Mouse (Mus musculus): ENCODE measurements around the gene Mov10l1. TPM values are rescaled to one million over a fixed set of nuclear protein-coding genes. Genes with fewer than 3 reads are reported as not detected.

Gene Mov10l1
- polyA plus RNA-seq, 1 experiment from 2014 or later: 0.13 TPM

GRCm38 (mm10) chr15:89063001-89063400 lies 80.3 kb downstream of the Mov10l1 start:
- H3K9me3 ChIP-seq (replicated peaks): no peaks in the 10 kb centered on the region
- H3K36me3 ChIP-seq: no peaks in the 10 kb centered on the region
- no peak overlapping the region for H3K27ac ChIP-seq (replicated peaks)
- 70% methylated on average over 7 of the region's 7 CpGs for WGBS
- H3K4me2 ChIP-seq (replicated peaks): no peak overlapping the region
- no peak overlapping the region for H3K9ac ChIP-seq
- H3K4me1 ChIP-seq: peaks cover 11% of the 10 kb centered on the region
- no peak for ATAC-seq (ENCODE audit: insufficient number of reproducible peaks, low FRiP score, low TSS enrichment, low read depth)
- no peak overlapping the region for H3K4me3 ChIP-seq (replicated peaks)
- peaks cover 65% of the 10 kb centered on the region for H3K27me3 ChIP-seq

GRCm38 (mm10) chr15:89063536-89063935 lies 80.8 kb downstream of the Mov10l1 start:
- no peaks in the 10 kb centered on the region for H3K36me3 ChIP-seq
- 74% methylated on average over 6 of the region's 6 CpGs for whole genome bisulfite sequencing
- H3K27ac ChIP-seq (replicated peaks): no peak overlapping the region
- H3K9ac ChIP-seq: no peak overlapping the region
- no peak overlapping the region for H3K4me3 ChIP-seq (replicated peaks)
- H3K4me2 ChIP-seq (replicated peaks): no peak overlapping the region
- peaks cover 65% of the 10 kb centered on the region for H3K27me3 ChIP-seq
- H3K9me3 ChIP-seq (replicated peaks): no peaks in the 10 kb centered on the region
- peaks cover 13% of the 10 kb centered on the region for H3K4me1 ChIP-seq
- ATAC-seq (ENCODE audit: insufficient number of reproducible peaks, low FRiP score, low TSS enrichment, low read depth): no peak

GRCm38 (mm10) chr15:89064891-89065290 lies 82.2 kb downstream of the Mov10l1 start:
- Histone ChIP-seq H3K4me1 (peaks cover 12% of the 10 kb centered on the region), H3K9me3 (replicated peaks) (no peaks in the 10 kb centered on the region), H3K27me3 (peaks cover 68% of the 10 kb centered on the region), H3K4me3 (replicated peaks) (no peak overlapping the region), H3K9ac (no peak overlapping the region), H3K4me2 (replicated peaks) (no peak overlapping the region), H3K27ac (replicated peaks) (no peak overlapping the region), H3K36me3 (no peaks in the 10 kb centered on the region)
- no peak for ATAC-seq (ENCODE audit: insufficient number of reproducible peaks, low FRiP score, low TSS enrichment, low read depth)
- WGBS: 90% methylated on average over 5 of the region's 5 CpGs

GRCm38 (mm10) chr15:89067609-89068008 lies 84.9 kb downstream of the Mov10l1 start:
- Histone ChIP-seq H3K9ac (no peak overlapping the region), H3K4me1 (peaks cover 8% of the 10 kb centered on the region; the same call in 1 of the 2 replicates), H3K4me3 (replicated peaks) (peak overlapping the region; percentile 12), H3K4me2 (replicated peaks) (peak overlapping the region; percentile 28), H3K27me3 (peaks cover 53% of the 10 kb centered on the region), H3K36me3 (no peaks in the 10 kb centered on the region), H3K27ac (replicated peaks) (no peak overlapping the region), H3K9me3 (replicated peaks) (no peaks in the 10 kb centered on the region)
- no peak for ATAC-seq (ENCODE audit: insufficient number of reproducible peaks, low FRiP score, low TSS enrichment, low read depth)
- WGBS: 44% methylated on average over 35 of the region's 35 CpGs

- ATAC-seq (ENCODE audit: insufficient number of reproducible peaks, low FRiP score, low TSS enrichment, low read depth): no peak
- 35% methylated on average over 26 of the region's 26 CpGs for WGBS
- no peaks in the 10 kb centered on the region for H3K36me3 ChIP-seq
- H3K4me3 ChIP-seq (replicated peaks): peak overlapping the region; percentile 12; the same call in 1 of the 2 replicates
- no peaks in the 10 kb centered on the region for H3K9me3 ChIP-seq (replicated peaks)
- H3K4me2 ChIP-seq (replicated peaks): peak overlapping the region; percentile 28; the same call in 1 of the 2 replicates
- peaks cover 53% of the 10 kb centered on the region for H3K27me3 ChIP-seq
- peaks cover 8% of the 10 kb centered on the region; the same call in 1 of the 2 replicates for H3K4me1 ChIP-seq
- no peak overlapping the region for H3K27ac ChIP-seq (replicated peaks)
- H3K9ac ChIP-seq: no peak overlapping the region
Observed at GRCm38 (mm10) chr15:89068226-89068625, 85.5 kb downstream of the Mov10l1 start.

GRCm38 (mm10) chr15:89069336-89069840 lies 86.7 kb downstream of the Mov10l1 start:
- ATAC-seq (ENCODE audit: insufficient number of reproducible peaks, low FRiP score, low TSS enrichment, low read depth): no peak
- Histone ChIP-seq H3K4me1 (peaks cover 12% of the 10 kb centered on the region), H3K9ac (no peak overlapping the region), H3K9me3 (replicated peaks) (no peaks in the 10 kb centered on the region), H3K27ac (replicated peaks) (no peak overlapping the region), H3K4me3 (replicated peaks) (no peak overlapping the region), H3K4me2 (replicated peaks) (no peak overlapping the region), H3K36me3 (no peaks in the 10 kb centered on the region), H3K27me3 (peaks cover 44% of the 10 kb centered on the region)
- 73% methylated on average over 19 of the region's 19 CpGs for WGBS

- no peak overlapping the region for H3K27ac ChIP-seq (replicated peaks)
- H3K9ac ChIP-seq: no peak overlapping the region
- H3K4me2 ChIP-seq (replicated peaks): no peak overlapping the region
- H3K36me3 ChIP-seq: no peaks in the 10 kb centered on the region
- H3K4me1 ChIP-seq: peaks cover 22% of the 10 kb centered on the region
- 71% methylated on average over 24 of the region's 24 CpGs for WGBS
- ATAC-seq (ENCODE audit: insufficient number of reproducible peaks, low FRiP score, low TSS enrichment, low read depth): no peak
- no peak overlapping the region for H3K4me3 ChIP-seq (replicated peaks)
- H3K27me3 ChIP-seq: peaks cover 43% of the 10 kb centered on the region
- H3K9me3 ChIP-seq (replicated peaks): no peaks in the 10 kb centered on the region
Observed at GRCm38 (mm10) chr15:89070606-89071005, 87.9 kb downstream of the Mov10l1 start.

- Histone ChIP-seq H3K36me3 (no peaks in the 10 kb centered on the region), H3K4me1 (peaks cover 40% of the 10 kb centered on the region), H3K27me3 (peaks cover 9% of the 10 kb centered on the region), H3K9ac (no peak overlapping the region), H3K4me2 (replicated peaks) (no peak overlapping the region), H3K9me3 (replicated peaks) (no peaks in the 10 kb centered on the region), H3K4me3 (replicated peaks) (no peak overlapping the region), H3K27ac (replicated peaks) (0 out of 2 replicates have a peak overlapping the region, but pooled peaks have one; percentile 88)
- 69% methylated on average over 10 of the region's 10 CpGs for WGBS
- no peak for ATAC-seq (ENCODE audit: insufficient number of reproducible peaks, low FRiP score, low TSS enrichment, low read depth)
Observed at GRCm38 (mm10) chr15:89073993-89074603, 91.4 kb downstream of the Mov10l1 start.

GRCm38 (mm10) chr15:89074613-89075477 lies 92.1 kb downstream of the Mov10l1 start, which contains the start of gene Trabd:
Gene Trabd (plus strand): TSS chr15:89075124.
- peak within 1 kb of the TSS; percentile 88 for H3K27ac ChIP-seq (replicated peaks)
- peaks cover 2% of the 10 kb centered on the region; the same call in 1 of the 2 replicates for H3K27me3 ChIP-seq
- peaks cover 40% of the 10 kb centered on the region for H3K4me1 ChIP-seq
- H3K9ac ChIP-seq: peak within 1 kb of the TSS; percentile 93
- H3K9me3 ChIP-seq (replicated peaks): no peaks in the 10 kb centered on the region
- ATAC-seq (ENCODE audit: insufficient number of reproducible peaks, low FRiP score, low TSS enrichment, low read depth): no peak
- 22% methylated on average over 11 of the region's 11 CpGs for WGBS
- H3K4me2 ChIP-seq (replicated peaks): peak within 1 kb of the TSS; percentile 89
- H3K36me3 ChIP-seq: no peaks in the 10 kb centered on the region
- H3K4me3 ChIP-seq (replicated peaks): peak within 1 kb of the TSS; percentile 78

GRCm38 (mm10) chr15:89075478-89076147 lies 92.9 kb downstream of the Mov10l1 start:
- peak overlapping the region; percentile 93 for H3K9ac ChIP-seq
- no peaks in the 10 kb centered on the region for H3K27me3 ChIP-seq
- ATAC-seq (ENCODE audit: insufficient number of reproducible peaks, low FRiP score, low TSS enrichment, low read depth): peak; percentile 91
- peaks cover 40% of the 10 kb centered on the region for H3K4me1 ChIP-seq
- peak overlapping the region; percentile 89 for H3K4me2 ChIP-seq (replicated peaks)
- no peaks in the 10 kb centered on the region for H3K9me3 ChIP-seq (replicated peaks)
- H3K4me3 ChIP-seq (replicated peaks): peak overlapping the region; percentile 78
- no peaks in the 10 kb centered on the region for H3K36me3 ChIP-seq
- under 1% methylated on average over 43 of the region's 59 CpGs for WGBS
- H3K27ac ChIP-seq (replicated peaks): peak overlapping the region; percentile 88

Measured in embryonic facial prominence, embryonic 15.5 days (tissue).